8 mouse cellular contexts compared by ENCODE assay signal in genomic region chr2:150788768-150789550, GRCm38 (mm10). TPM values are rescaled to one million over a fixed set of nuclear protein-coding genes. Genes with fewer than 3 reads are reported as not detected.
DNase-seq lines count a peak whose midpoint lies in the region; ATAC-seq lines count a peak whose summit lies in the region.
"Had no signal": no experiment of that assay in that cellular context is flagged by ENCODE, and none has a peak within 500 bp of the region (broad histone marks: within the 10 kb centered on the region; RNA-seq: fewer than 3 reads in every experiment).

No protein-coding gene starts in this region.

- intact Hi-C loops in gastrocnemius, postnatal 36 days (cut with DNase I), result no loop called here
- intact Hi-C loops in left cerebral cortex, postnatal 36 days (cut with DNase I), result no loop called here

- H3K36me3 ChIP-seq in neural tube, embryonic 13.5 days, result peaks cover 8% of the 10 kb centered on the region; the same call in 1 of the 2 replicates

- DNase-seq in adrenal gland, adult 2 months, result peak; percentile 85
- DNase-seq in cerebellum, adult 9-10 months, result peak; percentile 94
- peak; percentile 72 to 80 for DNase-seq in gastrocnemius, postnatal 36 days
- peak; percentile 74 for DNase-seq in kidney, adult 18-20 months
- peak; percentile 62 to 64 for DNase-seq in left cerebral cortex, postnatal 36 days (ENCODE audit: low spot score in 2 of 2)
- DNase-seq in thymus, postnatal 25 days, result no peak

- WGBS in neural tube, embryonic 13.5 days, result 56% methylated on average over 4 of the region's 4 CpGs

- H3K27ac ChIP-seq in neural tube, embryonic 13.5 days (replicated peaks), result peak overlapping the region; percentile 65

- no peaks in the 10 kb centered on the region for H3K9me3 ChIP-seq in neural tube, embryonic 13.5 days

- H3K4me2 ChIP-seq in neural tube, embryonic 13.5 days, result peak overlapping the region; percentile 85

- H3K27me3 ChIP-seq in neural tube, embryonic 13.5 days, result 0 out of 2 replicates have a peak, but pooled peaks cover 5% of the 10 kb centered on the region

- H3K4me1 ChIP-seq in neural tube, embryonic 13.5 days (replicated peaks), result peaks cover 42% of the 10 kb centered on the region

- H3K4me3 ChIP-seq in neural tube, embryonic 13.5 days, result peak overlapping the region; percentile 11
- H3K4me3 ChIP-seq: erythroblast, embryonic 14.5 days had no signal

- no peak for ATAC-seq in neural tube, embryonic 13.5 days (ENCODE audit: low read depth)

- peak overlapping the region; percentile 52; the same call in 1 of the 2 replicates for H3K9ac ChIP-seq in neural tube, embryonic 13.5 days

RNA-seq across cellular contexts. Expression of gene Pygb, which starts 2.4 kb away (rescaled TPM):
- total RNA-seq in adrenal gland, adult 2 months (2021), result 10 to 100 TPM; 41.1 to 55.2 TPM
- polyA plus RNA-seq in adrenal gland, adult 2 months (2012; rRNA removed), result 28.5 and 37.3 TPM in 2 replicates
- 1 to 10 TPM; 4.2 to 4.6 TPM for total RNA-seq in gastrocnemius, postnatal 36 days (2021)
- 100 to 1,000 TPM; 116 to 126 TPM for total RNA-seq in left cerebral cortex, postnatal 36 days (2021)
- 101 TPM in 2 replicates for polyA plus RNA-seq in neural tube, embryonic 13.5 days (2015; fragmentation: Nextera tagmentation; extraction: Ambion mirVana)

RNA-seq across cellular contexts. Expression of gene Entpd6, which starts 40.1 kb away (rescaled TPM):
- total RNA-seq in adrenal gland, adult 2 months (2021), result 10 to 100 TPM in 1 of 2 experiments, 1 to 10 TPM in 1; 9.9 to 11.5 TPM
- 13.3 and 21.0 TPM in 2 replicates for polyA plus RNA-seq in adrenal gland, adult 2 months (2012; rRNA removed)
- 1 to 10 TPM; 7.2 to 8.1 TPM for total RNA-seq in gastrocnemius, postnatal 36 days (2021)
- 10 to 100 TPM; 43.7 to 49.4 TPM for total RNA-seq in left cerebral cortex, postnatal 36 days (2021)
- 41.2 and 47.0 TPM in 2 replicates for polyA plus RNA-seq in neural tube, embryonic 13.5 days (2015; fragmentation: Nextera tagmentation; extraction: Ambion mirVana)

Comparison
In these comparisons a context has a peak if more than half of its experiments do, and no peak if none do; other contexts are left out.
1. RNA of gene Pygb, which starts 2.4 kb away (total RNA-seq): 116 to 126 TPM in left cerebral cortex, postnatal 36 days and 41.1 to 55.2 TPM in adrenal gland, adult 2 months; 4.2 to 4.6 TPM in gastrocnemius, postnatal 36 days; every median in the first group is over 4 times any median in the second.